Mouse (Mus musculus) ES-E14 (cell line): ENCODE data around the gene Olfr1228.

Source experiments
- CHD2 ChIP-seq: IDR thresholded peaks from 2 replicates; pipeline ENCODE4 v1.6.1; 2014; ENCODE audit warnings: mild to moderate bottlenecking, low read depth, low read length, inconsistent platforms
- HCFC1 ChIP-seq: IDR thresholded peaks from 2 replicates; pipeline ENCODE4 v1.6.1; 2012; ENCODE audit warnings: low read length, inconsistent platforms, borderline replicate concordance; ENCODE audit not compliant: insufficient read depth
- MAFK ChIP-seq: IDR thresholded peaks from 2 replicates; pipeline ENCODE4 v1.6.1; 2014; ENCODE audit warnings: mild to moderate bottlenecking, low read depth, low read length, inconsistent platforms; ENCODE audit not compliant: insufficient read depth
- ZC3H11A ChIP-seq: IDR thresholded peaks from 2 replicates; pipeline ENCODE4 v1.6.1; 2012; ENCODE audit warnings: low read depth, mild to moderate bottlenecking, inconsistent platforms, low read length, borderline replicate concordance

DNA sequence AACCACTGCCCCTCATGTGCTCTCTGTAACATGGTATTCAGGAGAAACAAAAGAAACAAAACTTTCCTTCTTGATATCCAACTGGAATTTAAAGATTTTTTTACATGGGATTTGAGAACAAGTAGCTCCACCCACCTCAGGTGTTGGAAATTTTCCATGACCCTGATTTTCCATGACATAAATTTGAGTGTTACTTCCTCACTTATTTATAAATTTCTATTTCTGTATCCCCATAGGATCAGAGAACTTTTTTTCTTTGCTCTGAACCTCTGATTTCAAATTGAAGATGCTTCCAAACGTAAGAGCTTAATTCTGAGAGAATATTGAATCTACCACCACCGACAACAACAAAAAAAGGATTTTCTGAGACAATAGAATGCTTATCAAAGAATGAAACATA is 34.1 kb upstream of the Olfr1228 start, which contains the start of gene Olfr1229:
- TF ChIP-seq CHD2 = no peak
- TF ChIP-seq MAFK = no peak
- no peak for TF ChIP-seq HCFC1
- TF ChIP-seq ZC3H11A = no peak
